Mouse (Mus musculus): ENCODE data around the gene Zbed5. TPM values are rescaled to one million over a fixed set of nuclear protein-coding genes. Genes with fewer than 3 reads are reported as not detected.

Gene Zbed5
- polyA plus RNA-seq, 1 experiment from 2014 or later: 3.4 TPM

DNA sequence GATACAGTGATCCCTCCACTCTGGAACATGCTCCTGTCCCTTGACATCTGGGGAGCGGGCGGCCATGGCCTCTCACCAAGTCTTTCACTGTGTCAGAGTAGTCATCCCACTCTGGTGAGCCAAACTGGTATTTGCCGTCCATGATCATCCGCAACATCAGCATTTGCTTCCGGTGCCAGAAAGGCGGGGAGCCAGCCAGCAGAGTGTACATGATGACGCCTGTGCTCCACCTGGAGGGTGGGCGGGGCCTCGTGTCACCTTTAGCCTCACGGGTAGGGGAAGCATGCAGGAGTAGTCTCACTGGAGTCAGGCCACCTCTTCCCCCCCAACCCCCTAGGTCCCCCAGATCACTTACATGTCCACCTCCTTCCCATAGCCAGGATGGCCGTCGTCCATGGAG lies 29.7 kb upstream of the Zbed5 start:
- Histone ChIP-seq H3K27me3 (ENCODE audit: control insufficient read depth, insufficient read depth, low read length) (no peaks in the 10 kb centered on the region), H3K9me3 (ENCODE audit: control insufficient read depth, low read length) (no peaks in the 10 kb centered on the region), H3K36me3 (ENCODE audit: control insufficient read depth, insufficient read depth, low read length) (peaks cover 11% of the 10 kb centered on the region; the same call in 1 of the 2 replicates), H3K4me1 (ENCODE audit: control insufficient read depth in 2 of 2, insufficient read depth in 2 of 2, low read length in 2 of 2) (peaks cover 3 to 6% of the 10 kb centered on the region in 2 experiments; a peak in 2 of 4 replicates), H3K4me2 (ENCODE audit: low read length) (no peak overlapping the region), H3K4me3 (ENCODE audit: control insufficient read depth in 1 of 2, insufficient read depth in 1 of 2, low read depth in 1 of 2, low read length in 2 of 2) (no peak overlapping the region), H3K27ac (replicated peaks in 1 of 2; ENCODE audit: control insufficient read depth in 1 of 2, insufficient read depth in 1 of 2, low read depth in 2 of 2, low read length in 2 of 2) (no peak overlapping the region), H3K9ac (ENCODE audit: low read length) (no peak overlapping the region)
- ATAC-seq (ENCODE audit: insufficient number of reproducible peaks, insufficient read depth, low FRiP score, low read depth): no peak
- 79% methylated on average over 12 of the region's 12 CpGs for WGBS

DNA sequence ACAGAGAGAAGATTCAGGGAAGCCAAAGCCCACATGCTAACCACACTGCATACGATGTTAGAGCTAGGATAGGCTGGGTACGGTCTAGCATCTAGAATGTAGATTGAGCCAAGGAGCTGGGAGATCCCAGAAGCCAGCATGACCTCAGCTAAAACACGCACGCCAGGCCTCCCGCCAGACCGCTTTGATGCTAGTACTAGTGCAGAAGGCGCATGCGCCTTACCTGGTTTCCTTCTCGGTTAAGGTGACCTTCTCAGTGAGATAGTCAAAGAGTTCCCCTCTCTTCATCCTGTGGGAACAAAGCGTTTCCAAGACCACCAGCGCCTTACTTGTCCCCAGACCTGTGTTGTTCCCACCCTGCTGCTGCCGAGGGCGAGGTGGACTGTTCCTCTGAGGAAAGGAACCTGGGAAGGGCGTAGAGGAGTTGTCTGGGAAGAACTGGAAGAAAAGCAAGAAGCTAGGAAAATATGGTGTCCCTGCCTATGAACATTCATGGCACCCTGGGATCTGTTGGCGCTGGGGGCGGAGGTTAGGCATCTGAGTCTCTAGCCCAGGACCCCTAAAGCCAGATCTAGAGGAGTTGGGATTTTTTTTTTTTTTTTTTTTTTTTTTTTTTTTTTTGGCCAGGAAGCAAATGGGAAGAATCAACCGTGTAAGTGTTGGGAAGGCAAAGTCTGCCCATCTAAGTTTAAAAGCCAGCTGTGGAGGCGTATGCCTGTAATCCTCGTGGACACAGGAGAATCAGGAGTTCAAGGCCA lies 26.1 kb upstream of the Zbed5 start:
- 80% methylated on average over 19 of the region's 19 CpGs for WGBS

DNA sequence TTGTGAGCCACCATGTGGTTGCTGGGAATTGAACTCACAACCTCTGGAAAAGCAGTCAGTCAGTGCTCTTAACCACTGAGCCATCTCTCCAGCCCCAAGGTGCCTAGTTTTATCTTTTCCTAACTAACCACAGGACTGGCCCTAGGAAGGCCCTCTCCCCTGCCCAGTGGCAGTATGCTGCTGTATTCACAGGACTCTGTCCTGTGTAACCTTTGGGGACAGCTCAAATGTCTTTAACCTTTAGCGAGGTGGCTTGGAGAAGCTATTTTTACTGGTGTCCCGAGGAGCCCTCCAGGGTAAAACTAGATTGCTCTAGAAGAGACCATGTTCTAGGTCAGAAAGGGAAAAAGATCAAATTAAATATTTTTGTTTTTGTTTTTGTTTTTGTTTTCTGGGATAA lies 24.3 kb upstream of the Zbed5 start:
- H3K9me3 ChIP-seq (ENCODE audit: control insufficient read depth, low read length): no peaks in the 10 kb centered on the region
- no peak for ATAC-seq (ENCODE audit: insufficient number of reproducible peaks, insufficient read depth, low FRiP score, low read depth)
- 69% methylated on average over 2 of the region's 2 CpGs for WGBS
- H3K36me3 ChIP-seq (ENCODE audit: control insufficient read depth, insufficient read depth, low read length): no peaks in the 10 kb centered on the region
- no peaks in the 10 kb centered on the region for H3K4me1 ChIP-seq (ENCODE audit: control insufficient read depth in 2 of 2, insufficient read depth in 2 of 2, low read length in 2 of 2)
- no peak overlapping the region for H3K27ac ChIP-seq (replicated peaks in 1 of 2; ENCODE audit: control insufficient read depth in 1 of 2, insufficient read depth in 1 of 2, low read depth in 2 of 2, low read length in 2 of 2)
- H3K4me2 ChIP-seq (ENCODE audit: low read length): no peak overlapping the region
- H3K4me3 ChIP-seq (ENCODE audit: control insufficient read depth in 1 of 2, insufficient read depth in 1 of 2, low read depth in 1 of 2, low read length in 2 of 2): no peak overlapping the region
- H3K9ac ChIP-seq (ENCODE audit: low read length): no peak overlapping the region
- H3K27me3 ChIP-seq (ENCODE audit: control insufficient read depth, insufficient read depth, low read length): no peaks in the 10 kb centered on the region

More for the DNA sequence above, 26.1 kb upstream of the Zbed5 start:
- Histone ChIP-seq H3K9me3 (ENCODE audit: control insufficient read depth, low read length) (no peaks in the 10 kb centered on the region), H3K27ac (replicated peaks in 1 of 2; ENCODE audit: control insufficient read depth in 1 of 2, insufficient read depth in 1 of 2, low read depth in 2 of 2, low read length in 2 of 2) (no peak overlapping the region), H3K9ac (ENCODE audit: low read length) (no peak overlapping the region), H3K4me3 (ENCODE audit: control insufficient read depth in 1 of 2, insufficient read depth in 1 of 2, low read depth in 1 of 2, low read length in 2 of 2) (no peak overlapping the region), H3K4me2 (ENCODE audit: low read length) (no peak overlapping the region), H3K27me3 (ENCODE audit: control insufficient read depth, insufficient read depth, low read length) (no peaks in the 10 kb centered on the region), H3K36me3 (ENCODE audit: control insufficient read depth, insufficient read depth, low read length) (no peaks in the 10 kb centered on the region), H3K4me1 (ENCODE audit: control insufficient read depth in 2 of 2, insufficient read depth in 2 of 2, low read length in 2 of 2) (peaks cover 0 to 2% of the 10 kb centered on the region in 2 experiments; a peak in 1 of 4 replicates)
- ATAC-seq (ENCODE audit: insufficient number of reproducible peaks, insufficient read depth, low FRiP score, low read depth): no peak

DNA sequence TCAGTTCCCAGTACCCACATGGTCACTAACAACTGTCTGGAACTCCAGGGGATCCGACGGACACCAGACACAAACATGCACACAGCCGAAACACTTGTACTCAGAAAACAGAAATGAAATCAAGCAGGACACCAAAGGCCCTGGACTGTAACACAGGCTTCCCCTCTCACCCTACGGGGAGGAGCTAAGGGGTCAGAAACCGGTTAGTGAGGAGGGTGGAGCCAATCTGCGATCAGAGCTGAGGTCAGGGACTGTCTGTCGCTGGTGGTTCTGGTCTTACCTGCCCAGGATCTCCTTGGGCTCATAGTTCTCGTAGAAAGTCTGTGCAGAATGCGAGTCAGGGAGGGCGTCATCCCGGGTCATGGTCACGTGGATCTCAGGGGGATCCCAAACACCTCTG lies 21.6 kb upstream of the Zbed5 start:
- H3K4me2 ChIP-seq (ENCODE audit: low read length): no peak overlapping the region
- no peak overlapping the region for H3K27ac ChIP-seq (replicated peaks in 1 of 2; ENCODE audit: control insufficient read depth in 1 of 2, insufficient read depth in 1 of 2, low read depth in 2 of 2, low read length in 2 of 2)
- ATAC-seq (ENCODE audit: insufficient number of reproducible peaks, insufficient read depth, low FRiP score, low read depth): no peak

DNA sequence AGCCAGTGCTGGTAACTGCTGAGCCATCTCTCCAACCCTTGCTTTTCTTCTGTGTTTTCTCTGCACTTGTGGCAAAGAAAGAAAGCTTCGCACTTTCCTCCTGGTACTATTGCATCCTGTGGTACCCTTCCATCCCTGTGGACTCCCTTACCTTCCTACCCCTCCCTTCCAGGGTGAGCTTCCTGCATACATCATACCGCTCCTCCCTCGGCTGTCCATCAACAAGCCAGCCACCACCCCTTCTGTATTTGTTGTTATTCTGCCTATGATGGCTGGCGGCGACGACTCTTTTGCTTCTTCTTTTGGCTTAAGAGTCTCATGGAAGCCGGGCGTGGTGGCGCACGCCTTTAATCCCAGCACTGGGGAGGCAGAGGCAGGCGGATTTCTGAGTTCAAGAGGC lies 20.4 kb upstream of the Zbed5 start:
- ATAC-seq (ENCODE audit: insufficient number of reproducible peaks, insufficient read depth, low FRiP score, low read depth): no peak
- no peak overlapping the region for H3K4me3 ChIP-seq (ENCODE audit: control insufficient read depth in 1 of 2, insufficient read depth in 1 of 2, low read depth in 1 of 2, low read length in 2 of 2)
- peaks cover 3 to 8% of the 10 kb centered on the region in 2 experiments; a peak in 3 of 4 replicates for H3K4me1 ChIP-seq (ENCODE audit: control insufficient read depth in 2 of 2, insufficient read depth in 2 of 2, low read length in 2 of 2)
- 71% methylated on average over 11 of the region's 11 CpGs for WGBS
- H3K9me3 ChIP-seq (ENCODE audit: control insufficient read depth, low read length): no peaks in the 10 kb centered on the region
- no peak overlapping the region for H3K27ac ChIP-seq (replicated peaks in 1 of 2; ENCODE audit: control insufficient read depth in 1 of 2, insufficient read depth in 1 of 2, low read depth in 2 of 2, low read length in 2 of 2)
- H3K27me3 ChIP-seq (ENCODE audit: control insufficient read depth, insufficient read depth, low read length): no peaks in the 10 kb centered on the region
- no peaks in the 10 kb centered on the region for H3K36me3 ChIP-seq (ENCODE audit: control insufficient read depth, insufficient read depth, low read length)
- no peak overlapping the region for H3K4me2 ChIP-seq (ENCODE audit: low read length)
- no peak overlapping the region for H3K9ac ChIP-seq (ENCODE audit: low read length)

More for the DNA sequence above, 21.6 kb upstream of the Zbed5 start:
- Histone ChIP-seq H3K4me1 (ENCODE audit: control insufficient read depth in 2 of 2, insufficient read depth in 2 of 2, low read length in 2 of 2) (peaks cover 3 to 8% of the 10 kb centered on the region in 2 experiments; a peak in 3 of 4 replicates), H3K36me3 (ENCODE audit: control insufficient read depth, insufficient read depth, low read length) (no peaks in the 10 kb centered on the region), H3K9ac (ENCODE audit: low read length) (no peak overlapping the region), H3K9me3 (ENCODE audit: control insufficient read depth, low read length) (no peaks in the 10 kb centered on the region), H3K4me3 (ENCODE audit: control insufficient read depth in 1 of 2, insufficient read depth in 1 of 2, low read depth in 1 of 2, low read length in 2 of 2) (no peak overlapping the region), H3K27me3 (ENCODE audit: control insufficient read depth, insufficient read depth, low read length) (no peaks in the 10 kb centered on the region)
- 80% methylated on average over 12 of the region's 12 CpGs for WGBS

DNA sequence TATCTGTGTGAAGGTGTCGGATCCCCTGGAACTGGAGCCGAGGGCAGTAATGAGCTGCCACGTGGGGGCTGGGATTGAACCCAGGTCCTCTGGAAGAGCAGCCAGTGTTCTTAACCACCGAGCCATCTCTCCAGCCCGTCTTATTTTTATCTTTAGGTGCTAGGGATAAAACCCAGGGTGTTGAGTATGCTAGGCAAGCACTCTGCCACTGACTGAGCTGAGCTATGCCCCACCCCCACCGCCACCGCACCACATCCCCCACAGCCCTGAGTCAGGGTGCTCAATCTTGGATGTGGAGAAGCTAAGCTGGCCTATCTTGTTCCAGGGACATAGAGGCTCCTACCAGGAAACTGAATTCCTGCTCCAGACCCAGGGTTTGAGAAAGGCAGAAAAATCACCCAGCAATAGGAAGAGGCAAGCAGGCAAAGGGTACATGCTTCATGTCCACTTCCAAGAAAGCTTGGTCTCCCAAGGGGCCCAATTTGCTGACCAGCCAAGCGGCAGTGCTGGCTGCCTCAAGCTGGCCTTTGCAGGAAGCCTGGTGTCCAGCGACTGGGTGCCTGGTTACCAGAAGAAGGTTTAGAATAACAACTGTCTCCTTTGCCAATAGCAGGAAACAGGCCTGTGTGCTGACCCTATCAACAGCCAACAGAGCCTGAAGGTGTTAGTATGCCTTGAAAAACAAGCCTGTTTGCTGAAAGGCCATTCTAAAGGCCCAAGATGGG lies 17.6 kb upstream of the Zbed5 start:
- no peak overlapping the region for H3K9ac ChIP-seq (ENCODE audit: low read length)
- no peaks in the 10 kb centered on the region for H3K27me3 ChIP-seq (ENCODE audit: control insufficient read depth, insufficient read depth, low read length)
- peak overlapping the region in 1 of 2 experiments; percentile 70; a peak in 1 of 4 replicates for H3K27ac ChIP-seq (replicated peaks in 1 of 2; ENCODE audit: control insufficient read depth in 1 of 2, insufficient read depth in 1 of 2, low read depth in 2 of 2, low read length in 2 of 2)
- peaks cover 26% of the 10 kb centered on the region for H3K36me3 ChIP-seq (ENCODE audit: control insufficient read depth, insufficient read depth, low read length)
- peaks cover 3 to 8% of the 10 kb centered on the region in 2 experiments; a peak in 3 of 4 replicates for H3K4me1 ChIP-seq (ENCODE audit: control insufficient read depth in 2 of 2, insufficient read depth in 2 of 2, low read length in 2 of 2)
- H3K4me3 ChIP-seq (ENCODE audit: control insufficient read depth in 1 of 2, insufficient read depth in 1 of 2, low read depth in 1 of 2, low read length in 2 of 2): no peak overlapping the region
- no peak for ATAC-seq (ENCODE audit: insufficient number of reproducible peaks, insufficient read depth, low FRiP score, low read depth)
- no peak overlapping the region for H3K4me2 ChIP-seq (ENCODE audit: low read length)
- no peaks in the 10 kb centered on the region for H3K9me3 ChIP-seq (ENCODE audit: control insufficient read depth, low read length)
- WGBS: 41% methylated on average over 9 of the region's 9 CpGs

DNA sequence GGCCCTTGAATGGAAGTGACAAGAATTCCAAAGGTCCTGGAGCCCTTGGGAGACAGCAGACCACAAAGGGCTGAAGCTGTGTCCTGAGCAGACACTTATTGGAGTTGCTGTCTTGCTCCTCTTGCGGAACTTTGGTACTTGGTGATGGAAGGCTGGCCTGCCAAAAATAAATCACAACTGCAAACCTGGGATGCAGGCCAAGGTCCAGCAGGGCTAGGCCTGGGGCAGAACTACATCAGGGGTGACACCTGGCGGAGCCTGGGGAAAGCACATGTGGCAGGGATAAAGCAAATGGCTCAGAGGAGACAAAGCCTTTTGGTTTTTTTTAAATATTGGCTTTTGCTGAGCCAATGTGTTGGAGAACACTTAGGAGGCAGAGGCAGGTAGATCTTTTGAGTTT lies 16.6 kb upstream of the Zbed5 start:
- no peaks in the 10 kb centered on the region for H3K9me3 ChIP-seq (ENCODE audit: control insufficient read depth, low read length)
- peaks cover 34% of the 10 kb centered on the region for H3K36me3 ChIP-seq (ENCODE audit: control insufficient read depth, insufficient read depth, low read length)
- ATAC-seq (ENCODE audit: insufficient number of reproducible peaks, insufficient read depth, low FRiP score, low read depth): peak; percentile 70
- H3K9ac ChIP-seq (ENCODE audit: low read length): peak overlapping the region; percentile 45; the same call in 1 of the 2 replicates
- peak overlapping the region; percentile 30 to 70 for H3K27ac ChIP-seq (replicated peaks in 1 of 2; ENCODE audit: control insufficient read depth in 1 of 2, insufficient read depth in 1 of 2, low read depth in 2 of 2, low read length in 2 of 2)
- WGBS: 13% methylated on average over 2 of the region's 2 CpGs
- peaks cover 3 to 8% of the 10 kb centered on the region in 2 experiments; a peak in 3 of 4 replicates for H3K4me1 ChIP-seq (ENCODE audit: control insufficient read depth in 2 of 2, insufficient read depth in 2 of 2, low read length in 2 of 2)
- H3K4me3 ChIP-seq (ENCODE audit: control insufficient read depth in 1 of 2, insufficient read depth in 1 of 2, low read depth in 1 of 2, low read length in 2 of 2): no peak overlapping the region
- 0 out of 2 replicates have a peak overlapping the region, but pooled peaks have one; percentile 16 for H3K4me2 ChIP-seq (ENCODE audit: low read length)
- no peaks in the 10 kb centered on the region for H3K27me3 ChIP-seq (ENCODE audit: control insufficient read depth, insufficient read depth, low read length)

Measured in heart, embryonic 14.5 days (tissue).